Mouse (Mus musculus) G1E (cell line): ENCODE results near the gene Ubap2. TPM values are rescaled to one million over a fixed set of nuclear protein-coding genes. Genes with fewer than 3 reads are reported as not detected.

Experiments used
- ATAC-seq: 2 replicates; pipeline ENCODE4 v1.8.0; 2016; ENCODE audit warnings: mild to moderate bottlenecking; ENCODE audit not compliant: insufficient number of reproducible peaks, poor library complexity, low FRiP score, severe bottlenecking; ENCODE audit errors: extremely low read depth
- DNase-seq: peaks from one replicate; pipeline ENCODE4 v3.0.0; 2012; ENCODE audit warnings: low spot score
- H3K27me3 ChIP-seq: 2 replicates; pipeline ENCODE4 v1.6.1; 2012; ENCODE audit warnings: mild to moderate bottlenecking, low read length, inconsistent platforms; ENCODE audit not compliant: insufficient read depth
- H3K36me3 ChIP-seq: replicated peaks from 2 replicates; pipeline ENCODE3; 2012; ENCODE audit warnings: mild to moderate bottlenecking, inconsistent platforms
- H3K4me1 ChIP-seq: 2 replicates; pipeline ENCODE4 v1.6.1; 2012; ENCODE audit warnings: low read depth, low read length, inconsistent platforms, mixed read lengths; ENCODE audit not compliant: insufficient read depth
- H3K4me3 ChIP-seq: 2 replicates; pipeline ENCODE4 v1.5.1; 2012; ENCODE audit warnings: low read depth, mild to moderate bottlenecking, inconsistent platforms, low read length, moderate library complexity, mixed read lengths
- H3K9me3 ChIP-seq: replicated peaks from 2 replicates; pipeline ENCODE4 v1.6.1; 2012; ENCODE audit warnings: inconsistent platforms
- CTCF ChIP-seq: IDR thresholded peaks from 2 replicates; pipeline ENCODE4 v1.5.1; 2012; ENCODE audit warnings: low read depth, low read length, inconsistent platforms, mixed read lengths
- GATA1 ChIP-seq: IDR thresholded peaks from 2 replicates; pipeline ENCODE4 v1.6.1; 2012; ENCODE audit warnings: borderline replicate concordance, low read length, inconsistent platforms, mixed read lengths
- GATA2 ChIP-seq: IDR thresholded peaks from 2 replicates; pipeline ENCODE4 v1.6.1; 2012; ENCODE audit warnings: low read depth, low read length, inconsistent platforms, borderline replicate concordance
- POLR2AphosphoS5 ChIP-seq: IDR thresholded peaks from 2 replicates; pipeline ENCODE4 v1.6.1; 2012; ENCODE audit warnings: low read depth, low read length, inconsistent platforms; ENCODE audit not compliant: insufficient replicate concordance
- TAL1 ChIP-seq: conservative IDR thresholded peaks from 2 replicates; pipeline ENCODE4 v1.6.1; 2012; ENCODE audit warnings: low read depth, low read length, inconsistent platforms, mixed read lengths
- polyA plus RNA-seq: library from polyadenylated mRNA; stranded (reverse); fragments of >175 nt; gene quantifications from 2 replicates; pipeline ENCODE4 v1.2.3, GENCODE M21; 2012
- total RNA-seq, 2 experiments: library from RNA; stranded (forward) in 1 of 2; stranded (reverse) in 1 of 2; fragments of 200-1000 nt in 1 of 2; fragments of >200 nt in 1 of 2; fragmentation: Nextera tagmentation in 1 of 2; gene quantifications; 2 replicates each; pipeline ENCODE4 v1.2.3; 2014 to 2017

The Ubap2 gene
- total and polyA plus RNA-seq, 3 experiments = 14.3 to 552 (median 116) TPM

- TF ChIP-seq GATA2 = no peak
- TF ChIP-seq CTCF = no peak
- no peak for TF ChIP-seq GATA1
- no peak for TF ChIP-seq TAL1
- TF ChIP-seq POLR2AphosphoS5 = no peak
- H3K9me3 ChIP-seq = no peaks in the 10 kb centered on the region
- H3K4me3 ChIP-seq = no peak overlapping the region
- ATAC-seq (no peak), DNase-seq (no peak)
- no peaks in the 10 kb centered on the region for H3K27me3 ChIP-seq
- peaks cover 9% of the 10 kb centered on the region for H3K4me1 ChIP-seq
- H3K36me3 ChIP-seq = peaks cover 82% of the 10 kb centered on the region
These were observed 21.2 kb downstream of the Ubap2 start for GRCm38 (mm10) chr4:41253756-41254155.

GRCm38 (mm10) chr4:41245408-41245807, 29.5 kb downstream of the Ubap2 start:
- Histone ChIP-seq H3K4me3 (no peak overlapping the region), H3K27me3 (no peaks in the 10 kb centered on the region), H3K9me3 (no peaks in the 10 kb centered on the region), H3K4me1 (0 out of 2 replicates have a peak, but pooled peaks cover 3% of the 10 kb centered on the region), H3K36me3 (peaks cover 92% of the 10 kb centered on the region)
- no peak for TF ChIP-seq POLR2AphosphoS5
- TF ChIP-seq TAL1 = no peak
- no peak for TF ChIP-seq CTCF
- no peak for TF ChIP-seq GATA1
- no peak for TF ChIP-seq GATA2
- ATAC-seq (no peak), DNase-seq (no peak)

- H3K9me3 ChIP-seq = no peaks in the 10 kb centered on the region
- DNase-seq (no peak), ATAC-seq (no peak)
- 0 out of 2 replicates have a peak, but pooled peaks cover 3% of the 10 kb centered on the region for H3K4me1 ChIP-seq
- no peak overlapping the region for H3K4me3 ChIP-seq
- no peaks in the 10 kb centered on the region for H3K27me3 ChIP-seq
- peaks cover 92% of the 10 kb centered on the region for H3K36me3 ChIP-seq
- TF ChIP-seq GATA1 (no peak), POLR2AphosphoS5 (no peak), CTCF (no peak)
These were observed 34.0 kb downstream of the Ubap2 start for GRCm38 (mm10) chr4:41240916-41241315.

GRCm38 (mm10) chr4:41235621-41236020, 39.3 kb downstream of the Ubap2 start:
- Histone ChIP-seq H3K4me3 (no peak overlapping the region), H3K9me3 (no peaks in the 10 kb centered on the region), H3K27me3 (no peaks in the 10 kb centered on the region), H3K36me3 (peaks cover 97% of the 10 kb centered on the region), H3K4me1 (no peaks in the 10 kb centered on the region; the same call in 1 of the 2 replicates)
- ATAC-seq (no peak), DNase-seq (no peak)
- TF ChIP-seq TAL1 (no peak), GATA2 (no peak), POLR2AphosphoS5 (no peak), GATA1 (no peak), CTCF (no peak)

GRCm38 (mm10) chr4:41226351-41226750, 48.6 kb downstream of the Ubap2 start:
- H3K27me3 ChIP-seq = no peaks in the 10 kb centered on the region
- H3K4me3 ChIP-seq = no peak overlapping the region
- ATAC-seq (0 out of 2 replicates have a peak, but pooled peaks have one; percentile 8), DNase-seq (no peak)
- peaks cover 99% of the 10 kb centered on the region for H3K36me3 ChIP-seq
- no peaks in the 10 kb centered on the region for H3K9me3 ChIP-seq
- no peak for TF ChIP-seq TAL1
- no peak for TF ChIP-seq GATA2
- TF ChIP-seq CTCF = peak; percentile 35; the same call in 1 of the 2 replicates
- H3K4me1 ChIP-seq = no peaks in the 10 kb centered on the region

- Histone ChIP-seq H3K27me3 (no peaks in the 10 kb centered on the region), H3K36me3 (peaks cover 99% of the 10 kb centered on the region), H3K4me3 (no peak overlapping the region), H3K4me1 (no peaks in the 10 kb centered on the region), H3K9me3 (no peaks in the 10 kb centered on the region)
- ATAC-seq (no peak), DNase-seq (no peak)
- TF ChIP-seq GATA2 = no peak
- TF ChIP-seq GATA1 = no peak
- TF ChIP-seq TAL1 = no peak
These were observed 49.5 kb downstream of the Ubap2 start for GRCm38 (mm10) chr4:41225412-41225811.

GRCm38 (mm10) chr4:41208050-41208449, 66.9 kb downstream of the Ubap2 start:
- no peaks in the 10 kb centered on the region for H3K27me3 ChIP-seq
- H3K4me3 ChIP-seq = no peak overlapping the region
- TF ChIP-seq GATA2 = no peak
- peaks cover 96% of the 10 kb centered on the region for H3K36me3 ChIP-seq
- no peak for ATAC-seq
- H3K4me1 ChIP-seq = peaks cover 3% of the 10 kb centered on the region; the same call in 1 of the 2 replicates
- H3K9me3 ChIP-seq = no peaks in the 10 kb centered on the region
- DNase-seq = no peak
